ENCODE assay signal across 15 mouse cellular contexts in genomic region chr7:96987676-96988075, GRCm38 (mm10). TPM values are rescaled to one million over a fixed set of nuclear protein-coding genes. Genes with fewer than 3 reads are reported as not detected.
DNase-seq lines count a peak whose midpoint lies in the region; ATAC-seq and TF ChIP-seq lines count a peak whose summit lies in the region.
"Had no signal": no experiment of that assay in that cellular context is flagged by ENCODE, and none has a peak within 500 bp of the region (broad histone marks: within the 10 kb centered on the region; RNA-seq: fewer than 3 reads in every experiment).

No protein-coding gene starts in this region.

- no peak overlapping the region for H3K4me2 ChIP-seq in kidney, embryonic 16.5 days (replicated peaks; ENCODE audit: low read depth, low read length)
- no peak overlapping the region for H3K4me2 ChIP-seq in intestine, postnatal 0 days (replicated peaks; ENCODE audit: low read depth)
- H3K4me2 ChIP-seq: embryonic facial prominence, embryonic 12.5 days; liver, embryonic 15.5 days; midbrain, embryonic 15.5 days; neural tube, embryonic 15.5 days had no signal

- WGBS in kidney, embryonic 16.5 days, result 63% methylated on average over 4 of the region's 4 CpGs
- 27% methylated on average over 4 of the region's 4 CpGs for WGBS in intestine, postnatal 0 days

- H3K9me3 ChIP-seq in kidney, embryonic 16.5 days (ENCODE audit: low read length), result no peaks in the 10 kb centered on the region
- no peaks in the 10 kb centered on the region for H3K9me3 ChIP-seq in intestine, postnatal 0 days (ENCODE audit: control insufficient read depth)
- H3K9me3 ChIP-seq: embryonic facial prominence, embryonic 12.5 days; liver, embryonic 15.5 days; midbrain, embryonic 15.5 days; neural tube, embryonic 15.5 days had no signal

- no peak overlapping the region for H3K9ac ChIP-seq in kidney, embryonic 16.5 days (replicated peaks; ENCODE audit: low read length)
- H3K9ac ChIP-seq in intestine, postnatal 0 days (ENCODE audit: low read depth, low read length), result no peak overlapping the region
- H3K9ac ChIP-seq: embryonic facial prominence, embryonic 12.5 days; liver, embryonic 15.5 days; midbrain, embryonic 15.5 days; neural tube, embryonic 15.5 days had no signal

- TF ChIP-seq CTCF in gastrocnemius, adult 2 months (IDR thresholded peaks at IDR 0.05), result no peak
- no peak for TF ChIP-seq CTCF in intestine, postnatal 0 days (IDR thresholded peaks at IDR 0.05; ENCODE audit: low read depth)

- intact Hi-C loops in gastrocnemius, adult 2 months (cut with DNase I), result no loop called here

- H3K27ac ChIP-seq in gastrocnemius, adult 2 months, result no peak overlapping the region
- no peak overlapping the region for H3K27ac ChIP-seq in kidney, embryonic 16.5 days (ENCODE audit: low read length)
- H3K27ac ChIP-seq in intestine, postnatal 0 days (ENCODE audit: low read depth, low read length), result no peak overlapping the region
- H3K27ac ChIP-seq: embryonic facial prominence, embryonic 12.5 days; liver, embryonic 15.5 days; midbrain, embryonic 15.5 days; neural tube, embryonic 15.5 days had no signal

- H3K4me3 ChIP-seq in gastrocnemius, adult 2 months, result no peak overlapping the region
- no peak overlapping the region for H3K4me3 ChIP-seq in kidney, embryonic 16.5 days (ENCODE audit: low read length)
- H3K4me3 ChIP-seq in intestine, postnatal 0 days (ENCODE audit: low read depth, low read length), result no peak overlapping the region
- H3K4me3 ChIP-seq: embryonic facial prominence, embryonic 12.5 days; liver, embryonic 15.5 days; midbrain, embryonic 15.5 days; neural tube, embryonic 15.5 days had no signal

- peak; percentile 26 for DNase-seq in gastrocnemius, adult 2 months
- DNase-seq in gastrocnemius, postnatal 10 days, result no peak
- peak; percentile 23 for DNase-seq in kidney, postnatal 10 days
- DNase-seq in MN1 (ENCODE audit: low spot score), result peak; percentile 27
- DNase-seq in cerebellum, adult 11-12 months, result no peak
- DNase-seq in embryo, embryonic 9.5 days (ENCODE audit: extremely low spot score), result no peak
- DNase-seq: cerebellum, postnatal 14 days; lung, postnatal 4 days; thymus, postnatal 14 days had no signal

- no peaks in the 10 kb centered on the region for H3K36me3 ChIP-seq in kidney, embryonic 16.5 days (ENCODE audit: insufficient read depth, low read length)
- no peaks in the 10 kb centered on the region for H3K36me3 ChIP-seq in intestine, postnatal 0 days (ENCODE audit: control insufficient read depth, insufficient read depth)
- H3K36me3 ChIP-seq: embryonic facial prominence, embryonic 12.5 days; liver, embryonic 15.5 days; midbrain, embryonic 15.5 days; neural tube, embryonic 15.5 days had no signal

- H3K27me3 ChIP-seq in kidney, embryonic 16.5 days (ENCODE audit: insufficient read depth, low read length), result no peaks in the 10 kb centered on the region
- no peaks in the 10 kb centered on the region for H3K27me3 ChIP-seq in intestine, postnatal 0 days (replicated peaks; ENCODE audit: control insufficient read depth, insufficient read depth, low read length)
- H3K27me3 ChIP-seq: embryonic facial prominence, embryonic 12.5 days; liver, embryonic 15.5 days; midbrain, embryonic 15.5 days; neural tube, embryonic 15.5 days had no signal

- peaks cover 13% of the 10 kb centered on the region for H3K4me1 ChIP-seq in kidney, embryonic 16.5 days (ENCODE audit: insufficient read depth, low read length)
- H3K4me1 ChIP-seq in intestine, postnatal 0 days (replicated peaks; ENCODE audit: control insufficient read depth, insufficient read depth, low read length), result no peaks in the 10 kb centered on the region

- ATAC-seq in kidney, embryonic 16.5 days (ENCODE audit: low FRiP score, low TSS enrichment), result no peak
- ATAC-seq in intestine, postnatal 0 days, result peak; percentile 79
- ATAC-seq: midbrain, embryonic 15.5 days had no signal

RNA-seq across cellular contexts. Expression of gene Nars2, which starts 36.4 kb away (rescaled TPM):
- total RNA-seq in gastrocnemius, adult 2 months (2021), result 1 to 10 TPM; 8.9 to 9.8 TPM
- total RNA-seq in gastrocnemius, postnatal 10 days (2021), result 10 to 100 TPM; 10.7 to 11.9 TPM
- polyA plus RNA-seq in kidney, embryonic 16.5 days (2015; fragmentation: Nextera tagmentation; extraction: Ambion mirVana), result 30.8 and 31.6 TPM in 2 replicates
- polyA plus RNA-seq in intestine, postnatal 0 days (2015; fragmentation: Nextera tagmentation; extraction: Ambion mirVana), result 10.7 and 11.5 TPM in 2 replicates

Comparison
In these comparisons a context has a peak if more than half of its experiments do, and no peak if none do; other contexts are left out.
1. DNase-seq: peak in gastrocnemius, adult 2 months (single experiment), kidney, postnatal 10 days (single experiment) and MN1 (single experiment); none in gastrocnemius, postnatal 10 days (single experiment), cerebellum, adult 11-12 months (single experiment) and embryo, embryonic 9.5 days (single experiment).